Mouse (Mus musculus) limb, embryonic 12.5 days (tissue): ENCODE results near the gene Gmcl1. TPM values are rescaled to one million over a fixed set of nuclear protein-coding genes. Genes with fewer than 3 reads are reported as not detected.

Experiments used
- ATAC-seq: fragments of 200-750 bp; cut with Nextera tagmentation; 2 replicates; pipeline ENCODE4 v1.8.0; 2017; ENCODE audit warnings: low read depth, moderate TSS enrichment; ENCODE audit not compliant: insufficient number of reproducible peaks, insufficient read depth, low FRiP score, low TSS enrichment
- H3K27ac ChIP-seq: fragments of 300-500 bp; sonication (generic); 2 replicates; pipeline ENCODE4 v1.5.1; 2016; ENCODE audit warnings: mild to moderate bottlenecking, moderate library complexity
- H3K27me3 ChIP-seq: fragments of 300-500 bp; sonication (generic); 2 replicates; pipeline ENCODE4 v1.6.1; 2016; ENCODE audit warnings: mild to moderate bottlenecking, moderate library complexity
- H3K36me3 ChIP-seq: fragments of 300-500 bp; sonication (generic); 2 replicates; pipeline ENCODE4 v1.6.1; 2016; ENCODE audit warnings: mild to moderate bottlenecking, moderate library complexity
- H3K4me1 ChIP-seq: fragments of 300-500 bp; sonication (generic); replicated peaks from 2 replicates; pipeline ENCODE4 v1.6.1; 2016
- H3K4me2 ChIP-seq: fragments of 300-500 bp; sonication (generic); 2 replicates; pipeline ENCODE4 v1.6.1; 2016; ENCODE audit warnings: mild to moderate bottlenecking, moderate library complexity
- H3K4me3 ChIP-seq: fragments of 300-500 bp; sonication (generic); replicated peaks from 2 replicates; pipeline ENCODE4 v1.5.1; 2016; ENCODE audit warnings: mild to moderate bottlenecking
- H3K9ac ChIP-seq: fragments of 300-500 bp; sonication (generic); replicated peaks from 2 replicates; pipeline ENCODE4 v1.6.1; 2016; ENCODE audit warnings: mild to moderate bottlenecking, moderate library complexity
- H3K9me3 ChIP-seq: fragments of 300-500 bp; sonication (generic); 2 replicates; pipeline ENCODE4 v1.6.1; 2016; ENCODE audit warnings: mild to moderate bottlenecking, moderate library complexity
- WGBS: fragments of 180-500 bp; shearing (Covaris S2); methylation state at CpG from one replicate; pipeline ENCODE4 v1.1.7; 2016; 5-methylcytosine and 5-hydroxymethylcytosine counted together
- polyA plus RNA-seq: library from polyadenylated mRNA; unstranded; fragments of >200 nt; fragmentation: Nextera tagmentation; extraction: Ambion mirVana; gene quantifications from 2 replicates; pipeline ENCODE4 v1.2.1, GENCODE M21; 2016

Gmcl1 gene
- polyA plus RNA-seq, 1 experiment from 2014 or later = 59.1 TPM

DNA sequence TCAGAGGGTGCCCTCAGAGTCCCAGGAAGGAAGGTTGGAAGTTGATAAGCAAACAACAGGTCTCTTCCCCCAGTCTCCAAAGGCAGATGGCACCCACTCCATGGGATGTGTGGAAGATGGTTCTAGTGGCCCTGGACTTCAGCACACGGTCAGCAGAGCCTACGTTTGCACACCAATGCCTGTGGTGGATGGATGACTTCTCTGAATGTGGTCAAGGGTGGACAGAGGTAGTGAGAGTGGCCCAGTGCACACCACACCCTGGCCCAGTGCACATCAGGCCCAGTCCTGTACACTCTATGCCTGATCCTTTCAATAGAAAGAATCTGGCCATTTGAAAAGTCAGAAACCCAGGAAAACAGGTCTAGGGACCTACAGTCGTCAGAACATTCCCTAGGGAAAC is 74.7 kb downstream of the Gmcl1 start:
- no peak overlapping the region for H3K9ac ChIP-seq
- ATAC-seq = no peak
- peaks cover 56% of the 10 kb centered on the region for H3K36me3 ChIP-seq
- no peak overlapping the region for H3K4me2 ChIP-seq
- H3K4me3 ChIP-seq = no peak overlapping the region
- 93% methylated on average over 3 of the region's 3 CpGs for WGBS
- H3K27me3 ChIP-seq = no peaks in the 10 kb centered on the region
- H3K9me3 ChIP-seq = no peaks in the 10 kb centered on the region
- H3K27ac ChIP-seq = no peak overlapping the region
- H3K4me1 ChIP-seq = no peaks in the 10 kb centered on the region

DNA sequence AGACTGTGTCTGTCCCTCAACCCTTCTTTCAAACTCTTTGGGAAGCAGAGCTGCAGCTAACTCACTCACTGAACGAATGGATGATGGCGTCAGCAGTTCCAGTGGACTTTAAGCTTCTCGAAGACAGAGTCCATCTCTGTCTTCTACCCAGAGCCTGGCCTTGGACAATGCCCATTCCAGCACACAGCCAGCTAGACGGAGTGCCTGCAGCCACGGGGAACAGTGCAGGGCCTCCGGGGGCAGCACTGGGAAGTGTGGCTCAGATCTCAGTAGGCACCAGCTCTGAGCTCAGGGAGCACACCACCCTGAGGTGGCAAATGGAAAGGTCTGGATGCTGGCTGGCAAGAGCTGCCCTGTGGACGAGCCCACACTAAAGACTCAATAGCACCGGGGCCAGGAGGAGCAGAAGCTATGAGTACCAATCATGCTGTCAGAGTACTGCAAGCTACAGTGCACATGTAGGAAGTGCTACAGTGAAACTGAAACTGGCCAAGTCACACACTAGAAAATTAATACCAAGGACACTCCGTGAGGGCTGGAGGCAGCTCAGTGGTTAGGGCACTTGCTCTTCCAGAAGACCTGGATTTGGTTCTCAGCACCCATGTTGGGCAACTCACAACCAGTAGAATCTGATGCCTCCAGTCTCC is 78.8 kb downstream of the Gmcl1 start:
- Histone ChIP-seq H3K27me3 (no peaks in the 10 kb centered on the region), H3K27ac (no peak overlapping the region), H3K36me3 (peaks cover 61% of the 10 kb centered on the region), H3K4me1 (no peaks in the 10 kb centered on the region), H3K4me2 (no peak overlapping the region), H3K9ac (no peak overlapping the region), H3K4me3 (no peak overlapping the region), H3K9me3 (no peaks in the 10 kb centered on the region)
- ATAC-seq = no peak
- 79% methylated on average over 9 of the region's 9 CpGs for WGBS

DNA sequence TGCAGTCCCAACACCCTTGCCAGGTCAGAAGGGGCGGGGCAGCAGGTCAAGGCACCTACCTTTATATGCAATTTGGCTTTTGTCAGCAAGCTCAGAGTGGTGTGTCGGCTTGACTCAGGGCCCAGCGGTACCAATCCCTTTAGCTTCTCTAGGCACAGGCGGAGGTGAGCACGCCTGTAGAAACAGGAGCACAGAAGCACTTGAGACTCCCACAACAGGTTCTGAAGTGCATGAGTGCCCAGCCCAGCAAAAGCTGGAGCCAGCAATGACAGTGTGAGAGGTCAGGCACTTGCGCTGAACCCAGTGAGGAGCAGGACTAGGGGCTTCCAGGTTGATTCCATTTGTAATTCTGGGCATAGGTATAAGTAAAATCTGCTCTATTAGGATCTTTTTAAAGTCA is 80.2 kb downstream of the Gmcl1 start:
- 86% methylated on average over 6 of the region's 6 CpGs for WGBS
- no peaks in the 10 kb centered on the region for H3K9me3 ChIP-seq
- no peak overlapping the region for H3K9ac ChIP-seq
- peaks cover 64% of the 10 kb centered on the region for H3K36me3 ChIP-seq
- ATAC-seq = no peak
- no peak overlapping the region for H3K4me3 ChIP-seq
- H3K27me3 ChIP-seq = no peaks in the 10 kb centered on the region
- H3K4me1 ChIP-seq = no peaks in the 10 kb centered on the region
- H3K27ac ChIP-seq = no peak overlapping the region
- no peak overlapping the region for H3K4me2 ChIP-seq

GRCm38 (mm10) chr6:86646143-86646542 is 87.0 kb downstream of the Gmcl1 start:
- no peak overlapping the region for H3K4me3 ChIP-seq
- H3K4me2 ChIP-seq = no peak overlapping the region
- H3K36me3 ChIP-seq = peaks cover 33% of the 10 kb centered on the region
- no peak overlapping the region for H3K27ac ChIP-seq
- no peaks in the 10 kb centered on the region for H3K9me3 ChIP-seq
- no peaks in the 10 kb centered on the region for H3K4me1 ChIP-seq
- 81% methylated on average over 7 of the region's 7 CpGs for WGBS
- ATAC-seq = no peak
- no peaks in the 10 kb centered on the region for H3K27me3 ChIP-seq
- no peak overlapping the region for H3K9ac ChIP-seq

- no peak overlapping the region for H3K4me3 ChIP-seq
- WGBS = 77% methylated on average over 4 of the region's 4 CpGs
- ATAC-seq = no peak
Observed at GRCm38 (mm10) chr6:86645551-86645950, 87.6 kb downstream of the Gmcl1 start.

GRCm38 (mm10) chr6:86644775-86645400 is 88.3 kb downstream of the Gmcl1 start:
- Histone ChIP-seq H3K27me3 (no peaks in the 10 kb centered on the region), H3K27ac (no peak overlapping the region), H3K36me3 (peaks cover 20% of the 10 kb centered on the region), H3K4me2 (no peak overlapping the region), H3K4me1 (no peaks in the 10 kb centered on the region), H3K9ac (no peak overlapping the region), H3K4me3 (no peak overlapping the region), H3K9me3 (no peaks in the 10 kb centered on the region)
- 78% methylated on average over 3 of the region's 3 CpGs for WGBS
- ATAC-seq = no peak

More at GRCm38 (mm10) chr6:86645551-86645950, 87.6 kb downstream of the Gmcl1 start:
- H3K27me3 ChIP-seq = no peaks in the 10 kb centered on the region
- H3K27ac ChIP-seq = no peak overlapping the region
- H3K9me3 ChIP-seq = no peaks in the 10 kb centered on the region
- H3K9ac ChIP-seq = no peak overlapping the region
- peaks cover 27% of the 10 kb centered on the region for H3K36me3 ChIP-seq
- no peaks in the 10 kb centered on the region for H3K4me1 ChIP-seq
- H3K4me2 ChIP-seq = no peak overlapping the region

Other genes with a start within 250 kb of the Gmcl1 start
- gene Pcbp1, start 207.1 kb downstream of the Gmcl1 start, polyA plus RNA-seq = 546 and 583 TPM in 2 replicates
- gene Asprv1, start 105.2 kb downstream of the Gmcl1 start, polyA plus RNA-seq = 1.2 and 1.3 TPM in 2 replicates
- gene Mxd1, start 64.2 kb downstream of the Gmcl1 start, polyA plus RNA-seq = 17.2 and 18.5 TPM in 2 replicates
- gene Snrnp27, start 48.9 kb downstream of the Gmcl1 start, polyA plus RNA-seq = 147 and 150 TPM in 2 replicates
- gene Anxa4, start 60.2 kb upstream of the Gmcl1 start, polyA plus RNA-seq = 17.9 and 18.6 TPM in 2 replicates
- gene Aak1, start 116.1 kb upstream of the Gmcl1 start, polyA plus RNA-seq = 15.6 and 18.8 TPM in 2 replicates